Mouse (Mus musculus) frontal cortex, postnatal 10 days (tissue): Measurements from ENCODE around the gene Elmod1.

ENCODE experiments used
- DNase-seq, 2 experiments: peaks; one replicate each; pipeline ENCODE4 v3.0.0; 2022; ENCODE audit warnings: low spot score in 2 of 2, mixed read lengths in 1 of 2

Elmod1 gene

GRCm38 (mm10) chr9:53910331-53910730 is 64.8 kb downstream of the Elmod1 start:
- no peak for DNase-seq

GRCm38 (mm10) chr9:53906798-53907197 is 68.3 kb downstream of the Elmod1 start:
- DNase-seq, result no peak

GRCm38 (mm10) chr9:53905418-53905817 is 69.7 kb downstream of the Elmod1 start:
- DNase-seq, result no peak

- no peak for DNase-seq
Measured at GRCm38 (mm10) chr9:53903215-53903842, 71.8 kb downstream of the Elmod1 start.

- no peak for DNase-seq
Measured at GRCm38 (mm10) chr9:53899836-53900235, 75.3 kb downstream of the Elmod1 start.

- DNase-seq, result no peak
Measured at GRCm38 (mm10) chr9:53895827-53896226, 79.3 kb downstream of the Elmod1 start.

- peak in 1 of 2 experiments; percentile 58 for DNase-seq
Measured at GRCm38 (mm10) chr9:53890075-53890474, 85.0 kb downstream of the Elmod1 start.

GRCm38 (mm10) chr9:53883588-53884280 is 91.4 kb downstream of the Elmod1 start:
- DNase-seq, result no peak

- no peak for DNase-seq
Measured at GRCm38 (mm10) chr9:53877423-53877822, 97.7 kb downstream of the Elmod1 start.

GRCm38 (mm10) chr9:53873239-53873638 is 101.9 kb downstream of the Elmod1 start:
- DNase-seq, result no peak
